Mouse (Mus musculus): ENCODE measurements around the gene Arfrp1. TPM values are rescaled to one million over a fixed set of nuclear protein-coding genes. Genes with fewer than 3 reads are reported as not detected.
A peak's percentile ranks its signal among the peaks of the same experiment; 100 is the strongest.

Arfrp1 gene
- polyA plus RNA-seq, 1 experiment from 2014 or later: 51.4 TPM

DNA sequence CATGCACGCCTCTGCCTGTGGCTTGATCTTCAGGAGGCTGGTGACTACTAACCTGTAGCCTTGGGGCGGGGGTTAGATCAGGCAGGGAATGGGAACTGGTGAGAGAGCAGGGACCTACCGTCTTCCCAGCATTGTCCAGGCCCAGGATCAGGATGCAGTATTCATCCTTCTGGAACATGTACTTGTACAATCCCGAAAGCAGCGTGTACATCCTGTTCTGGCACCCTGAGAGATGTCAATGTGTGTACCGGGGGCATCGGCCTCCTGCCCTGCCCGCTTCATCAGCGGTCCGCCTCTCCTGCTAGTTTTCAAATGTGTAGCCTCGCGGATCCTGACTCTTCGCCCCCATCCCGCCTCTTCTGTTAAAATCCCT lies 731 bp downstream of the Arfrp1 start:
- H3K4me3 ChIP-seq (ENCODE audit: low read depth, low read length): peak overlapping the region; percentile 89
- H3K4me1 ChIP-seq (ENCODE audit: control insufficient read depth, insufficient read depth, low read length): peaks cover 14% of the 10 kb centered on the region
- peak overlapping the region; percentile 83 for H3K9ac ChIP-seq (replicated peaks; ENCODE audit: low read depth, low read length)
- no peaks in the 10 kb centered on the region for H3K27me3 ChIP-seq (ENCODE audit: control insufficient read depth, insufficient read depth, low read length)
- H3K27ac ChIP-seq (ENCODE audit: low read length): peak overlapping the region; percentile 89; the same call in 1 of the 2 replicates
- peak overlapping the region; percentile 85 for H3K4me2 ChIP-seq (replicated peaks; ENCODE audit: low read depth, low read length)
- ATAC-seq (ENCODE audit: insufficient number of reproducible peaks, insufficient read depth, low FRiP score, low read depth): peak; percentile 3; the same call in 1 of the 2 replicates
- 12% methylated on average over 14 of the region's 14 CpGs for WGBS
- H3K36me3 ChIP-seq (ENCODE audit: control insufficient read depth, insufficient read depth, low read length): peaks cover 38% of the 10 kb centered on the region
- H3K9me3 ChIP-seq (ENCODE audit: control insufficient read depth, low read depth, low read length): no peaks in the 10 kb centered on the region

DNA sequence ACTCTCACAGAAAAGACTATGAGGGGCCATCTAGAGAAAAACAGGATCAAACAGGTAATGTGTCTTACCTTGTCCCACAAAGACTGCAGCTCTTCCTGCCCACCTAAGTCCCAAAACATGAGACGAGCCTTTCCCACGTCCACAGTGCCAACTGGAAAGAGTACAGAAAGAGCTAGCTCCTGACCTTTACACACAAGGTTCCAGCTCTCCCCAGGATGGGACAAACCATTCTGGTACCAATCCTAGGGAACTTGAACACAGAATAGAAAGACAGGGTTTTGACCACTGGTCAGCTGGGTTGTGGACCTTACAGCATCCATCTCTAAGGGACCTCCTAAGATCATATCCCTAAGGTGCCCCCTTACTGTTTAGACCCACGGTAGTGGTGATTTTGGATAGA lies 1.3 kb downstream of the Arfrp1 start:
- Histone ChIP-seq H3K9ac (replicated peaks; ENCODE audit: low read depth, low read length) (peak overlapping the region; percentile 83; the same call in 1 of the 2 replicates), H3K27ac (ENCODE audit: low read length) (no peak overlapping the region), H3K36me3 (ENCODE audit: control insufficient read depth, insufficient read depth, low read length) (peaks cover 38% of the 10 kb centered on the region), H3K4me2 (replicated peaks; ENCODE audit: low read depth, low read length) (peak overlapping the region; percentile 85), H3K27me3 (ENCODE audit: control insufficient read depth, insufficient read depth, low read length) (no peaks in the 10 kb centered on the region), H3K9me3 (ENCODE audit: control insufficient read depth, low read depth, low read length) (no peaks in the 10 kb centered on the region), H3K4me1 (ENCODE audit: control insufficient read depth, insufficient read depth, low read length) (peaks cover 14% of the 10 kb centered on the region), H3K4me3 (ENCODE audit: low read depth, low read length) (peak overlapping the region; percentile 89)
- 85% methylated on average over 3 of the region's 3 CpGs for WGBS
- no peak for ATAC-seq (ENCODE audit: insufficient number of reproducible peaks, insufficient read depth, low FRiP score, low read depth)

DNA sequence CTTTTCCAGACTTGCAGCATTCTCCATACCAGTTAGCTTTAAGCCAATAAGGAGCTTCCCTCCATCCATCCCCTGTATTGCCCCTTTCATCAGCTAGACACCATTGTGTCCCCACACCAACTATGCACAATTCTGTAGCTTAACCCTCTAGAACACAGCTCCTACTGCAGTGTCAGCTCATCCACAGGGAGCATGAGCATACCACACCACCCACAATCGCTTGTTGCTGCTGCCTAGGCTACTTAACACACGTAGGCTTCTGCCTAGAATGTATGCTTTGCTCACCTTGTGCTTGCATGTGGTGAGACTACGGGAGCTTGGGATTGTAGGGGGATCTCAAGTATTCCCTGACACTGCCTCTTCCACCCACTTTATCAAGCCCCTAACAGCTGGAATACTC lies 8.4 kb downstream of the Arfrp1 start:
- H3K27ac ChIP-seq (ENCODE audit: low read length): no peak overlapping the region
- H3K9me3 ChIP-seq (ENCODE audit: control insufficient read depth, low read depth, low read length): no peaks in the 10 kb centered on the region
- H3K4me3 ChIP-seq (ENCODE audit: low read depth, low read length): no peak overlapping the region
- no peak for ATAC-seq (ENCODE audit: insufficient number of reproducible peaks, insufficient read depth, low FRiP score, low read depth)
- no peak overlapping the region for H3K4me2 ChIP-seq (replicated peaks; ENCODE audit: low read depth, low read length)
- H3K27me3 ChIP-seq (ENCODE audit: control insufficient read depth, insufficient read depth, low read length): no peaks in the 10 kb centered on the region
- H3K36me3 ChIP-seq (ENCODE audit: control insufficient read depth, insufficient read depth, low read length): peaks cover 77% of the 10 kb centered on the region
- no peaks in the 10 kb centered on the region for H3K4me1 ChIP-seq (ENCODE audit: control insufficient read depth, insufficient read depth, low read length)
- no peak overlapping the region for H3K9ac ChIP-seq (replicated peaks; ENCODE audit: low read depth, low read length)
- 69% methylated on average over 3 of the region's 3 CpGs for WGBS

DNA sequence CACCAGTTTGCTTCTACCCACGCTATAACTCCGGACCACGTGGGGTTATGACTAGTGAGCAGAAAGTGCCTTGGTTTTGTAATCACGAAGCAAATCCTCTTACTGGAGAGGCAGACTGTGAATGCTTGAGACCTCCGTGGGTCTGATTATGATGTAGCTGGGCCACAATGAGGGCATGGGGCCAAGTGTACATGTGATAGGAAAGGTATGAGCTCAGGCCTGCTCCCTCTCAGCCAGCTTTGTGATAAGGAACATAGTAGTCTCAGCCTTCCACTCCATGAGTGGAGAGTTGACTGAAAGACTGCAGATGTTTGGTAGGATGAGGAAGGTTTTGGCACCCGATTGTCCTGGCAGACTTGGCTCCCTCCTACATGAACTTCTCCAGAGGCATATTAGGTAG lies 22.4 kb downstream of the Arfrp1 start:
- WGBS: 91% methylated on average over 6 of the region's 6 CpGs
- Histone ChIP-seq H3K9ac (replicated peaks; ENCODE audit: low read depth, low read length) (no peak overlapping the region), H3K9me3 (ENCODE audit: control insufficient read depth, low read depth, low read length) (no peaks in the 10 kb centered on the region), H3K27me3 (ENCODE audit: control insufficient read depth, insufficient read depth, low read length) (no peaks in the 10 kb centered on the region), H3K36me3 (ENCODE audit: control insufficient read depth, insufficient read depth, low read length) (peaks cover 47% of the 10 kb centered on the region), H3K4me3 (ENCODE audit: low read depth, low read length) (no peak overlapping the region), H3K4me2 (replicated peaks; ENCODE audit: low read depth, low read length) (no peak overlapping the region), H3K27ac (ENCODE audit: low read length) (no peak overlapping the region), H3K4me1 (ENCODE audit: control insufficient read depth, insufficient read depth, low read length) (no peaks in the 10 kb centered on the region)
- ATAC-seq (ENCODE audit: insufficient number of reproducible peaks, insufficient read depth, low FRiP score, low read depth): no peak

DNA sequence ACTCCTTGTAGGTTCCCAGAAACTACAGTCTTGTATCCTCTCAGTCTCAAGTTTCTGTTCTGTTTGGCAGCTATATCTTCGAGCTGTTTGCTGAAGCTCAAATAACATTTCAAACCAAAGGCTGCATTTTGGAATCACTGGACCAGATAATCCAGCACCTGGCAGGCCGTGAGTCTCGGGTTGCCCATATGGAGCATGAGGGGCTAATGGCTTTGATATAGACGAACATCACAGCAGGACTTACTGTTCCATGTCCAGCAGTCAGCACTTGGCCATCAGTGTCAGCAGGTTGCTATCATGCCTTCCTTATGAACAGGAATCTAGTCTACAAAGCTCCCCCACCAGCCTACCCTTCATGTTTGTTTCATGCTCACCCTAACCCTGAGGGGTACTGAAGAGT lies 24.8 kb downstream of the Arfrp1 start:
- 88% methylated on average over 4 of the region's 4 CpGs for WGBS
- no peak overlapping the region for H3K4me3 ChIP-seq (ENCODE audit: low read depth, low read length)
- no peaks in the 10 kb centered on the region for H3K9me3 ChIP-seq (ENCODE audit: control insufficient read depth, low read depth, low read length)
- peaks cover 51% of the 10 kb centered on the region for H3K36me3 ChIP-seq (ENCODE audit: control insufficient read depth, insufficient read depth, low read length)
- no peak overlapping the region for H3K4me2 ChIP-seq (replicated peaks; ENCODE audit: low read depth, low read length)
- no peak overlapping the region for H3K9ac ChIP-seq (replicated peaks; ENCODE audit: low read depth, low read length)
- no peaks in the 10 kb centered on the region for H3K27me3 ChIP-seq (ENCODE audit: control insufficient read depth, insufficient read depth, low read length)
- no peaks in the 10 kb centered on the region for H3K4me1 ChIP-seq (ENCODE audit: control insufficient read depth, insufficient read depth, low read length)
- H3K27ac ChIP-seq (ENCODE audit: low read length): no peak overlapping the region
- no peak for ATAC-seq (ENCODE audit: insufficient number of reproducible peaks, insufficient read depth, low FRiP score, low read depth)

DNA sequence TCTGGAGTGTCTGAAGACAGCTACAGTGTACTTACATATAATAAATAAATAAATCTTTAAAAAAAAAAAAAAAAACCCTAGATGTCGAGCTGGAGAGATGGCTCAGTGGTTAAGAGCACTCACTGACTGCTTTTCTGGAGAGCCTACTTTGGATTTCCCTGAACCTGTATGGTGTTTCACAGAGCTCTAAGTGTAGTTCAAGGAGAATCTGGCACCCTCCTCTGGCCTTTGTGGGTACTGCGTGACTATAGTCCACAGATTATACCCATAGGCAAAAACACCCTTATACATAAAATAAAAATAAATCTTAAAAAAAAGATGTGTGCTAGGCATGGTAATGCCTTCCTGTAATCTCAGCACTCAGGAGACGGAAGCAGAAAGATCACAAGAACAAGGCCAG lies 31.2 kb downstream of the Arfrp1 start:
- WGBS: 68% methylated on average over 3 of the region's 3 CpGs
- H3K36me3 ChIP-seq (ENCODE audit: control insufficient read depth, insufficient read depth, low read length): peaks cover 50% of the 10 kb centered on the region
- no peak for ATAC-seq (ENCODE audit: insufficient number of reproducible peaks, insufficient read depth, low FRiP score, low read depth)

DNA sequence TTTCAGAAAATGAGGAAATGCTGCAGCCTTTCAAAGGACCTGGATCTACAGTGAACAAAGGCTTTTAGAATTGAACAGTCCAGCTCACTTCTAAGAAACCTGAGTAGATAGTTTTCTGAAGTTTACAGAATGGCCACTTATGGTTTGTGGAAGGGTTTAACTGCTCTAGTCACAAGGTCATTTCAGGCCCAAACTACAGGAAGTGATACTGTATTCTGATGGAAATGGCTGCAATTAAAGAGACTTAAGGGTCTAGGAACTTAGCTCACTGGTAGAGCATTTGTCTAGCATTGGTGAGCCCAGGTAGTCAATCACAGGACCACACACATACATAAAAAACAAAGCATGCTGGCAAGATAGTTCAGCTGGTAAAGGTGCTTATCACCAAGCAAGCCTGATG lies 32.7 kb downstream of the Arfrp1 start:
- H3K4me3 ChIP-seq (ENCODE audit: low read depth, low read length): no peak overlapping the region
- H3K9ac ChIP-seq (replicated peaks; ENCODE audit: low read depth, low read length): no peak overlapping the region
- ATAC-seq (ENCODE audit: insufficient number of reproducible peaks, insufficient read depth, low FRiP score, low read depth): no peak
- no peaks in the 10 kb centered on the region for H3K4me1 ChIP-seq (ENCODE audit: control insufficient read depth, insufficient read depth, low read length)
- no peak overlapping the region for H3K27ac ChIP-seq (ENCODE audit: low read length)
- H3K4me2 ChIP-seq (replicated peaks; ENCODE audit: low read depth, low read length): no peak overlapping the region
- H3K27me3 ChIP-seq (ENCODE audit: control insufficient read depth, insufficient read depth, low read length): no peaks in the 10 kb centered on the region
- peaks cover 58% of the 10 kb centered on the region for H3K36me3 ChIP-seq (ENCODE audit: control insufficient read depth, insufficient read depth, low read length)
- no peaks in the 10 kb centered on the region for H3K9me3 ChIP-seq (ENCODE audit: control insufficient read depth, low read depth, low read length)

More for the DNA sequence above, 31.2 kb downstream of the Arfrp1 start:
- Histone ChIP-seq H3K4me3 (ENCODE audit: low read depth, low read length) (no peak overlapping the region), H3K27ac (ENCODE audit: low read length) (no peak overlapping the region), H3K4me1 (ENCODE audit: control insufficient read depth, insufficient read depth, low read length) (no peaks in the 10 kb centered on the region), H3K4me2 (replicated peaks; ENCODE audit: low read depth, low read length) (no peak overlapping the region), H3K9ac (replicated peaks; ENCODE audit: low read depth, low read length) (no peak overlapping the region), H3K9me3 (ENCODE audit: control insufficient read depth, low read depth, low read length) (no peaks in the 10 kb centered on the region), H3K27me3 (ENCODE audit: control insufficient read depth, insufficient read depth, low read length) (no peaks in the 10 kb centered on the region)

DNA sequence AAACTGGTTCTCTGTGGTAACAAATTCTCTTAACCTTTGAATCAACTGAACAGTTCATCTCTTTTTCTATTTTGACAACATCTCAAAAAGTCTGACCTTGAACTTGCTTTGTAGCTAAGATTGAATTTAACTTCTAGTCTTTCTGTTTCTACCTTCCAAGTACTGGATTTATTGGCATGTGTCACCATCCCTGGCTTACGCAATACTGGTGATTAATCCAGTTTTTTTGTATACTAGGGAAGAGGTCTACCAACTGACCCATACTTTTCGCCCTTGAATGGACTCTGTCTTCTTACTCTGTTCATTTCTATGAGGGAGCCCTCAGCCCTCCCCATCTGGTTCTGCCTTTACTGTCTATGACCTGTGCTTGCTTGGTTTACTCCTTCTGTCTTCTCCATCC lies 39.1 kb downstream of the Arfrp1 start:
- H3K36me3 ChIP-seq (ENCODE audit: control insufficient read depth, insufficient read depth, low read length): peaks cover 79% of the 10 kb centered on the region
- no peaks in the 10 kb centered on the region for H3K27me3 ChIP-seq (ENCODE audit: control insufficient read depth, insufficient read depth, low read length)
- 96% methylated on average over 2 of the region's 2 CpGs for WGBS
- no peak for ATAC-seq (ENCODE audit: insufficient number of reproducible peaks, insufficient read depth, low FRiP score, low read depth)
- no peaks in the 10 kb centered on the region for H3K4me1 ChIP-seq (ENCODE audit: control insufficient read depth, insufficient read depth, low read length)
- no peaks in the 10 kb centered on the region for H3K9me3 ChIP-seq (ENCODE audit: control insufficient read depth, low read depth, low read length)
- no peak overlapping the region for H3K27ac ChIP-seq (ENCODE audit: low read length)
- H3K4me3 ChIP-seq (ENCODE audit: low read depth, low read length): no peak overlapping the region
- H3K4me2 ChIP-seq (replicated peaks; ENCODE audit: low read depth, low read length): no peak overlapping the region
- H3K9ac ChIP-seq (replicated peaks; ENCODE audit: low read depth, low read length): no peak overlapping the region

DNA sequence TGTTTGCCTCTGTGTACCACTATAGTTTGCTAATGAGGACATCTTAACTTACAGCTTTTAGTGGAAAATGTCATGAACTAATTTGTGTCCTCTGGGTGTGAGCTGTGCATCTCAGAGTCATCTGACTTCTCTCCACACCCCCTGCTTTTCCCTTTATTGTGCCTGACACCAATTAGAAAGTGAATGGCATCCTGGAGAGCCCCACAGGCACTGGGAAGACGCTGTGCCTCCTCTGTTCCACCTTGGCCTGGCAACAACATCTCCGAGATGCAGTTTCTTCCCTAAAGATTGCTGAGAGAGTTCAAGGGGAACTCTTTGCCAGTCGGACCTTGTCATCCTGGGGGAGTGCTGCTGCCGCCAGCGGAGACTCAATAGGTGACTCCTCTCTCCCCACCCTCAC lies 43.1 kb downstream of the Arfrp1 start:
- Histone ChIP-seq H3K4me2 (replicated peaks; ENCODE audit: low read depth, low read length) (no peak overlapping the region), H3K4me1 (ENCODE audit: control insufficient read depth, insufficient read depth, low read length) (0 out of 2 replicates have a peak, but pooled peaks cover 4% of the 10 kb centered on the region), H3K27ac (ENCODE audit: low read length) (no peak overlapping the region), H3K27me3 (ENCODE audit: control insufficient read depth, insufficient read depth, low read length) (no peaks in the 10 kb centered on the region), H3K9me3 (ENCODE audit: control insufficient read depth, low read depth, low read length) (no peaks in the 10 kb centered on the region), H3K36me3 (ENCODE audit: control insufficient read depth, insufficient read depth, low read length) (peaks cover 44% of the 10 kb centered on the region), H3K4me3 (ENCODE audit: low read depth, low read length) (no peak overlapping the region), H3K9ac (replicated peaks; ENCODE audit: low read depth, low read length) (no peak overlapping the region)
- 75% methylated on average over 5 of the region's 5 CpGs for WGBS
- ATAC-seq (ENCODE audit: insufficient number of reproducible peaks, insufficient read depth, low FRiP score, low read depth): no peak
